Mouse (Mus musculus) inflammation-experienced regulatory T-cells, adult 6 months (primary cell): ENCODE measurements around the gene Kif6. TPM values are rescaled to one million over a fixed set of nuclear protein-coding genes. Genes with fewer than 3 reads are reported as not detected.

Source experiments
- ATAC-seq: one replicate; pipeline ENCODE4 v1.8.0; 2017
- polyA plus RNA-seq, 3 experiments: library from polyadenylated mRNA; unstranded; fragments of 100-300 nt; shearing (Covaris generic); gene quantifications; one replicate each; pipeline ENCODE4 v1.2.1; 2017

Gene Kif6
- polyA plus RNA-seq, 3 experiments from 2014 or later: not detected

DNA sequence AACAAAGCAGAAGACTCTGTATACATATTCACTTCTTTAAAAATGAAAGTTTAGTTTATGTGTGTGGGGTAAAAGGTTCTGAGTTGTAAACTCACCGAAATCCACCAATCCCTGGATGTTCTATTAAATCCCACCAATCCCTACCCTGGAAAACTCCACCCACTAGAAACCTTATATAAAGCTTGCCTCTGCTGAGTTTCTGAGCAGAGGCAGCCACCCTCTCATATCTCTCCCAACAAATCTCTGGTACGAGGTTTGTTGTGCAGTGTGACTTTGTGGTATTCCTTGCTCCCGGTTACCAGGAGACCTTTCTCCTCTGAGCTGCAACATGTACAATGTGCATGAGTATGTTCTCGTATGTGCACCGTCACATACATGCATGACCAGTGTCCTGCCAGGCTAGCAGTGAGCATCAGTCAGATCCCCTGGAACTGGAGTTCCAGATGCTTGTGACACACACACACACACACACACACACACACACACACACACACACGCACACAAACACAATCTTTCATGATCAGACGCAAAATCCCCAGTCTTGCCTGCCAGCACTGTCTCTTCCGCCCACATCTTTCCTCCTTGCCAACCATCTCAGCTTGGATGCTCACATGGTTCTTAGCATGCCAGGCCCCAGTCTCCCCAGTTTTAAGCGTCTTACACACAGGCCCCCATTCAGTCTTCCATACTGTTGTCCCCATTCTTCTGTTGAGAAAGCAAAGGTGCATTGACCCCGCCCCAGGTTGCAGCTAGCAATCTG is 245.3 kb downstream of the Kif6 start:
- ATAC-seq: no peak

DNA sequence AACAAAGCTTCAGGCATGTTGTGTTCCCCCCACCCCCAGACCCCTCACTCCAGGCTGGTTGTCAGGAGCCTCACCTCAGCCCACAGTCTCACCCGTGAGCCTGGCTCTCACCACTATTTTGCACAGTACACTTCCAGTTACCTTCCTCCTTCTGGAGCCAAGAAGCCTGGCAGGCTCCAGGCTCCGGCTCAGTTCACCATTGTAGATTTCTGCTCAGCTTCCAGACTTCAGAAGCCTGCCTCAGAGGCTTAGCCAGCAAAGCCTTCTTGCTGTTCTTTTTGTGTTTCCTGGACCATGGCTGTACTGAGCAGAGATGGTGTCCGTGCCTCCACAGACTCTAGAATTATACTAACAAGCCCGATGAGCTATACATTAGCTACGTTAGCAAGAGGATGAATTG is 248.7 kb downstream of the Kif6 start:
- no peak for ATAC-seq

DNA sequence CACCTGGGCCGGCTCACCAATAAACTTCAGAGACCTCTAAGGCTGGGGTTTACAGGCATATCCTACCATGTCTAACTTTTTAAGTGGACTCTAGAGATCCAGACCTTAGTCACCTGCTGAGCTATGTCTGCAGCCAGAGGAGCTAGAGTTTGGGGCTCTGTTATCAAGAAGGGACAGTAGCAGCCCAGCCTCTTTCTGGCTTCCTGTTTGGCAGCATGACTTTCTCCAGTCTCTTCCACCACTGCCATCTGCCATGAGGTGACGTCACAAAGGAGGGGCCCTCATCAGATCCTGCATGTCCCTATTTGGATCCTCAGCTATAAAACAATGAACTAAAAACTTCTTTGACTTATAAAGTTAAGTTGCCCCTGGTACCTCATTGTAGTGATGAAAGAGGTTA is 250.7 kb downstream of the Kif6 start:
- ATAC-seq: no peak

DNA sequence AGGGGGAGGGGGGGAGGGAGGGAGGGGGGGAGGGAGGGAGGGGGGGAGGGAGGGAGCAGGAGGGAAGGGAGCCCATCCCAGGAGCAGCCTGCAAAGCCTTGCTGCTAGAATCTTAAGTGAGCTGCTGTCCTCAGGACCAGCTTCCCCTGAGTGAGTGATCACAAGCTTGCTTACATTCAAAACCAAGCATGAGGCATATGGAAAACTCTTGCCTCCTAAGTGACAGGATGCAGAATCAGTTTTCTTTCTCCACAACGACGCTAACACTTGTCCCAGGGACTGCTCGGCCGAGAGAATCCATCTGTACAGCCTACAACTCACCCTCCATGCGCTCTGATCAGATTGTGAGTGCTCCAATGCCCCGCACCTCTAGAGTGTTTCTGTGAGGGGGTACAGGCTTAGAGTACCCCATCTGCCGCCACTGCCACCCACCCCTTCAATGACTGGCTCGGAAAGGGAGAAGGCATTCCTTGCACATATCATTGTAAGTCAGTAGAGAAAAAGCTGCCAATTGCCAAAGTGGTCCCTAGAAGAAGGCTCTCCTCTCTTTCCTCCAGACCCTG is 251.8 kb downstream of the Kif6 start:
- no peak for ATAC-seq

GRCm38 (mm10) chr17:49867321-49868137 is 252.6 kb downstream of the Kif6 start:
- ATAC-seq: no peak

- no peak for ATAC-seq
Observed at GRCm38 (mm10) chr17:49869246-49869645, 254.3 kb downstream of the Kif6 start.

- ATAC-seq: no peak
Observed at GRCm38 (mm10) chr17:49872305-49872704, 257.4 kb downstream of the Kif6 start.

GRCm38 (mm10) chr17:49874746-49875145 is 259.8 kb downstream of the Kif6 start:
- no peak for ATAC-seq

GRCm38 (mm10) chr17:49875401-49875800 is 260.5 kb downstream of the Kif6 start:
- no peak for ATAC-seq

DNA sequence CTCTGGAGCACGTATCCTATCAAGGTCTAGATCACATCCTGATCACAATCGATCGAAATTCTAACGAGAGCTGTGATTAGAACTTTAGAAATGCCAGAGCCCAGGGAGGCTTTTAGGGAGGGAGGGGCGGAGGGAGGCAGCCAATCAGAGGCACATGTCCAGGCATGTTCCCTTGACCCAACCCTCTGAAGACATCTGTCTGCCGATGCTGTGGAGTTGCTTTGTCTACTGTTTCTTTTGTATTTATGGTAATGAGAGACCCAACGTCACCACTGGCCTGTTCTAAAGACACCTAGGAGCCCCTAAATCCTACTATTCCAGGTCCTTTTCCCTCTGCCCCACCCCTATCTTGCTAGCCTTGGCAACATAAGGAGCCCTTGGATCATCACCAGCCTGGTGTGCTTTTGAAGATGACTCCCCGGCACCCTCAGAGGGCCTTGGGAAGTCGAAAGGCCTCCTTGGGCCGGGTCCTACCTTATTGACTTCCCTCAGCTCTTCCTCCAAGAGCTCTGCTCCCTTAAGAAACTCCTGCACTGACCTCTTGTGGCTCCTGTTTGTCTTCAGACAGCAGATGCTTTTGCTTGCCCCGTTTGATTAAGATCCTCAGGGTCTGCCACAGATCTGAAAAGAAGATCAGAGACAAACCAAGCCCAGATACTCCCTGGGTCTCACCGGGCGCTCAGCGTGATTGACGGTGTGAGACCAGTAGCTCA is 261.2 kb downstream of the Kif6 start:
- no peak for ATAC-seq

- ATAC-seq: no peak
Observed at GRCm38 (mm10) chr17:49880919-49881744, 266.2 kb downstream of the Kif6 start.

DNA sequence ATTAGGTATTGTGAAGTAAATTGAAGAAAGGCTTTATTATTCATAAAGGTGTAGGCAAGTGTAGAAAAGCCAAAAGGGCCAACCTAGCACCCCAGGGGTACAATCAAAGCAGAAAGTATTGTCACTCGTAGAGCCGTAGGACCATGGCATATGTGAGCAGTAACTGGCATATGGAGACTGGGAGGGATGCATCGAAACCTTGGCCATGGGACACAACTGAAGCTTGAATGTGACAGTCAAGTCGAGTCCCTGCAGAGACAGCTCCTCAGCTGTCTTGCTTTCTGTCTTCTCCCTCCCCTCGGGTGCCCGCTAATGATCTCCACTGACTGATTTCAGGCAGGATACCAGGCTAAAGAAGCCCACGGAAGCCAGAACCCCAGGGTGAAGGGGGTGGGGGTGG is 266.9 kb downstream of the Kif6 start:
- no peak for ATAC-seq

- no peak for ATAC-seq
Observed at GRCm38 (mm10) chr17:49883136-49883755, 268.3 kb downstream of the Kif6 start.

GRCm38 (mm10) chr17:49885035-49885434 is 270.1 kb downstream of the Kif6 start:
- no peak for ATAC-seq

GRCm38 (mm10) chr17:49889629-49890028 is 274.7 kb downstream of the Kif6 start:
- ATAC-seq: no peak

DNA sequence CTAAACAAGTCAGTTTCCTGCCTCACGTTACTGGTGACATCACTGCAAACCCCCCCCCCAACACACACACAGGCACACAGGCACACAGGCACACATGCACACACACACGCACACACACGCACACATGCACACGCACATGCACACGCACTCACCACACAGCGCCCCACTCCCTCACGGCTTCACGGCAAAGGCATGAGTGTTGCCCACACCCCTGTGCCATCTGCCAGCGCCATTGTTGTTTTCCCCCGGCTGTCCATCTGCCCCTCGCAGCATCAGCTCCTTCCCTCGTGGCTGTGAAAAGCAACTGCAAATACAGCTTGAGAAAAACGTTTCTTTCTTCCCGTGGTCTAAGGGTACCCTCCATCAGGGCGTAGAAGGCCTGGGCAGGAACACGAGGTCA is 275.9 kb downstream of the Kif6 start:
- no peak for ATAC-seq

GRCm38 (mm10) chr17:49892390-49892789 is 277.5 kb downstream of the Kif6 start:
- no peak for ATAC-seq

DNA sequence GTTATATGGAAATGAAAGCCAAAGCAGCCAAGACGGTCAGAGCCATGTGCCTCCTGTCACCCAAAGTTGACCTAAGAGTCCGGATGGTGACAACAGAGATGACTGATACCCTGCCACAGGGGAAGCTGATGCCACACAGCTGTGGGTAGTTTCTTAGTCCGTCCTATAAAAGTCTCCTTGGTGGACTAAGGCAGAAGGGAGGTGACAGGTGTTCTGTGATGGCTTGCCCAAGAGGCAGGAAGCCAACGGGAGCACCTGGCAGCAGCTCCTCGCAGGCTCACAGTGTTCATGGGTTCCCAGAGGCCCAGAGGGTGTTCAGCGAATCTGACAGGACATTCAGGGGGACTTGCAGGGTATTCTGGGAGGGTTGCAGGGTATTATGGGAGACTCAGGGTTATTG is 279.5 kb downstream of the Kif6 start:
- ATAC-seq: no peak

DNA sequence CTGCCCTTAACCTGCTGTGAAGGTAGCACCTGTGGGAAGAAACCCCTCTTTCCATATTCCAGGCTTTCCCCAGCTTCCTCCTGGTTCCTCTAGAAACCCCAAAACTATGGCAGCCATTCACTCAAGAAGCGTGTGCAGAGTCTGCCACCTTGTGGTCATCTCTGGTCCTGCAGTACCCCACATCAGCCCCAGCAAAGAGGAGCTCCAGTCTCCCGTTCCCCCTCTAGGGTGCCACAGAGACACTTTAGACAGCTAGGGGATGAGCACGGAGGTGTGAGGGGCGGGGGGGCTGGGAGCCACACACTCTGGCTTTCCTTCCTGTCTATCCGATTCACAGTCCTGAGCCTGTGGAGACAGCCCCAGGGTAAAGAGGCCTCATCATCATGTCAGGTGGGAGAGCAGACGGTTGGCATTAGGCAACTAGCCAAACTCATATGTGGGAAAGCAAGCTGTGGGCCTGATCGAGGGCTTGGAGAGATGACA is 284.0 kb downstream of the Kif6 start:
- no peak for ATAC-seq

DNA sequence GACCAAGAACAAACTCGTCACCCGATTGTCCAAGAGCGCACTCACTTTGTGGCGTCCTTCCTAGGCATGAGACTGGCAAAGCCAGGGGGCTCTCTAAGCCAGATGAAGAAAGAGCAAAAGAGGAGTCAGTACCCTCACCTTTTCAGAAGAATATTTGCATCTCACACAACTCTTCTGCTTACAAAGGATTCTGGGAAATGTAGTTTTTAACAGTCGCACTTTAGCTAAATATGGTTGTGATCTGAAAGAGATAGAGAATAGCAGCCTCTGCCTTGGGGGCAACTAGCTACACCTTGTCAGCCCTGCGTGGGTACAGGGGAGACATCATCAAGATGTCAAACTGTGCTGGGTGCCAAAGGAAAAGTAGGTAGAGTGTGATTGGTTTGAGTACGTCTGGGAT is 287.7 kb downstream of the Kif6 start:
- no peak for ATAC-seq

DNA sequence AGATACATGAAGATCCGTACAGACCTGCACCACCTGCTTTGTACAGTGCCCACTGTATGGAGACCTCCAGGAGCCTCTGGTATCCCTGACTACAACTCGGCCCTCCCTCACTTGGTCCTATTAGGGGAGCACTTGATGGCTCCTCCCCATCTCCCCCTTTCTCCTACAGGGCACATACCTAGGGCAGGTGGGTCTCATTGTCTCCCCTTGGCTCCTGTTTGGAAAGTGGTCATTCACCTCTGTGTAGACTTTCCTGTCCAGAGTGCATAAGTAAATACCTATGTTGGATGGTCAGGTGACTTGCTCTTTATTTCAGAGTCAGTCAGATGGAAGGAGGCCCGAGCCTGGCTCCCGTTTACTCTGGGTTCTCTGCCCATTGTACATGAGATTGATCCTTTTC is 308.5 kb downstream of the Kif6 start:
- ATAC-seq: no peak

GRCm38 (mm10) chr17:49927611-49928010 is 312.7 kb downstream of the Kif6 start:
- no peak for ATAC-seq
